ENCODE assay signal across 8 mouse cellular contexts in genomic region chr13:100669291-100670022, GRCm38 (mm10). TPM values are rescaled to one million over a fixed set of nuclear protein-coding genes. Genes with fewer than 3 reads are reported as not detected.
DNase-seq lines count a peak whose midpoint lies in the region; ATAC-seq and TF ChIP-seq lines count a peak whose summit lies in the region.

Ccdc125 (plus strand) TSS chr13:100669717.

- no peak within 1 kb of the TSS for H3K27ac ChIP-seq in forebrain, embryonic 14.5 days (ENCODE audit: low read depth, low read length)
- H3K27ac ChIP-seq in liver, embryonic 14.5 days = peak within 1 kb of the TSS; percentile 24

- peak within 1 kb of the TSS; percentile 78 for H3K4me2 ChIP-seq in forebrain, embryonic 14.5 days (ENCODE audit: low read length)
- H3K4me2 ChIP-seq in liver, embryonic 14.5 days (ENCODE audit: low read depth) = peak within 1 kb of the TSS; percentile 64

- no peaks in the 10 kb centered on the region for H3K4me1 ChIP-seq in forebrain, embryonic 14.5 days (ENCODE audit: control insufficient read depth, insufficient read depth, low read length)
- peaks cover 0 to 2% of the 10 kb centered on the region in 2 experiments; a peak in 1 of 4 replicates for H3K4me1 ChIP-seq in liver, embryonic 14.5 days (replicated peaks; ENCODE audit: control insufficient read depth in 2 of 2, insufficient read depth in 2 of 2, low read length in 1 of 2)

- no peak for TF ChIP-seq EP300 in liver, embryonic 14.5 days (IDR thresholded peaks at IDR 0.05; ENCODE audit: low read depth)

- H3K4me3 ChIP-seq in forebrain, embryonic 14.5 days (ENCODE audit: low read depth, low read length) = peak within 1 kb of the TSS; percentile 40
- H3K4me3 ChIP-seq in liver, embryonic 14.5 days (ENCODE audit: insufficient read depth in 1 of 2, low read depth in 2 of 2, low read length in 2 of 2) = peak within 1 kb of the TSS; percentile 59 to 70

- peak within 1 kb of the TSS; percentile 68 for H3K9ac ChIP-seq in forebrain, embryonic 14.5 days (ENCODE audit: low read length)
- peak within 1 kb of the TSS; percentile 59 for H3K9ac ChIP-seq in liver, embryonic 14.5 days (replicated peaks)

- TF ChIP-seq CTCF in liver, embryonic 14.5 days (IDR thresholded peaks at IDR 0.05; ENCODE audit: low read depth) = no peak

- peak; percentile 15 to 49 for DNase-seq in urinary bladder, adult 18-20 months (ENCODE audit: low spot score in 2 of 2)
- DNase-seq in urinary bladder, postnatal 10 days (ENCODE audit: low spot score) = no peak
- peak; percentile 42 for DNase-seq in forebrain, embryonic 14.5 days (ENCODE audit: low spot score)
- DNase-seq in liver, embryonic 14.5 days (ENCODE audit: low read depth in 3 of 3, low spot score in 3 of 3) = no peak
- peak; percentile 64 for DNase-seq in neural tube, embryonic 10.5 days (ENCODE audit: extremely low spot score, low spot score)
- peak; percentile 18 to 31 for DNase-seq in thymus, postnatal 10 days (ENCODE audit: low spot score in 2 of 2)
- no peak for DNase-seq in frontal cortex, postnatal 10 days (ENCODE audit: low spot score in 2 of 2)

- ATAC-seq in forebrain, embryonic 14.5 days = peak; percentile 71
- ATAC-seq in inflammation-experienced regulatory T-cells, adult 6 months = peak; percentile 73
- ATAC-seq in liver, embryonic 14.5 days (ENCODE audit: insufficient read depth) = peak; percentile 45

- H3K27me3 ChIP-seq in forebrain, embryonic 14.5 days (replicated peaks; ENCODE audit: control insufficient read depth, insufficient read depth, low read length) = no peaks in the 10 kb centered on the region
- H3K27me3 ChIP-seq in liver, embryonic 14.5 days (ENCODE audit: control insufficient read depth, insufficient read depth, low read length) = no peaks in the 10 kb centered on the region

- under 1% methylated on average over 44 of the region's 44 CpGs for WGBS in forebrain, embryonic 14.5 days
- WGBS in liver, embryonic 14.5 days (ENCODE audit: insufficient replicate concordance) = under 1% methylated on average over 44 of the region's 44 CpGs

- H3K36me3 ChIP-seq in forebrain, embryonic 14.5 days (ENCODE audit: control insufficient read depth, insufficient read depth, low read length) = peaks cover 15% of the 10 kb centered on the region
- H3K36me3 ChIP-seq in liver, embryonic 14.5 days (replicated peaks; ENCODE audit: control insufficient read depth, insufficient read depth, low read depth) = peaks cover 3% of the 10 kb centered on the region; the same call in 1 of the 2 replicates

- no peaks in the 10 kb centered on the region for H3K9me3 ChIP-seq in forebrain, embryonic 14.5 days (replicated peaks; ENCODE audit: control insufficient read depth, low read length)
- no peaks in the 10 kb centered on the region for H3K9me3 ChIP-seq in liver, embryonic 14.5 days (ENCODE audit: control insufficient read depth, low read length)

RNA-seq across cellular contexts. Expression of gene Ccdc125, which starts in this region (rescaled TPM):
- polyA plus RNA-seq in forebrain, embryonic 14.5 days (2014; fragmentation: Nextera tagmentation; extraction: Ambion mirVana) = 1.2 and 1.4 TPM in 2 replicates
- polyA plus RNA-seq in inflammation-experienced regulatory T-cells, adult 6 months (2017; shearing (Covaris generic)) = 10 to 100 TPM; 24.9 to 30.1 (median 25.8) TPM
- polyA plus RNA-seq in liver, embryonic 14.5 days (2012; rRNA removed) = 1.8 and 3.7 TPM in 2 replicates
- polyA plus RNA-seq in liver, embryonic 14.5 days (2014; fragmentation: Nextera tagmentation; extraction: Ambion mirVana) = 3.4 and 4.2 TPM in 2 replicates

Comparison
In these comparisons a context has a peak if more than half of its experiments do, and no peak if none do; other contexts are left out.
1. RNA of gene Ccdc125 (polyA plus RNA-seq): 24.9 to 30.1 TPM in inflammation-experienced regulatory T-cells, adult 6 months; 1.8 to 4.2 TPM in liver, embryonic 14.5 days and 1.2 to 1.4 TPM in forebrain, embryonic 14.5 days; every median in the first group is over 4 times any median in the second.
2. DNase-seq: peak in urinary bladder, adult 18-20 months (2 of 2), forebrain, embryonic 14.5 days (single experiment), neural tube, embryonic 10.5 days (single experiment) and thymus, postnatal 10 days (2 of 2); none in urinary bladder, postnatal 10 days (single experiment), liver, embryonic 14.5 days (0 of 3) and frontal cortex, postnatal 10 days (0 of 2).
3. Peak in every context shown above with its lines, with median percentiles within 50 percentile points of each other: ATAC-seq.